Mouse (Mus musculus): ENCODE results near the gene Wfdc21.

The Wfdc21 gene

DNA sequence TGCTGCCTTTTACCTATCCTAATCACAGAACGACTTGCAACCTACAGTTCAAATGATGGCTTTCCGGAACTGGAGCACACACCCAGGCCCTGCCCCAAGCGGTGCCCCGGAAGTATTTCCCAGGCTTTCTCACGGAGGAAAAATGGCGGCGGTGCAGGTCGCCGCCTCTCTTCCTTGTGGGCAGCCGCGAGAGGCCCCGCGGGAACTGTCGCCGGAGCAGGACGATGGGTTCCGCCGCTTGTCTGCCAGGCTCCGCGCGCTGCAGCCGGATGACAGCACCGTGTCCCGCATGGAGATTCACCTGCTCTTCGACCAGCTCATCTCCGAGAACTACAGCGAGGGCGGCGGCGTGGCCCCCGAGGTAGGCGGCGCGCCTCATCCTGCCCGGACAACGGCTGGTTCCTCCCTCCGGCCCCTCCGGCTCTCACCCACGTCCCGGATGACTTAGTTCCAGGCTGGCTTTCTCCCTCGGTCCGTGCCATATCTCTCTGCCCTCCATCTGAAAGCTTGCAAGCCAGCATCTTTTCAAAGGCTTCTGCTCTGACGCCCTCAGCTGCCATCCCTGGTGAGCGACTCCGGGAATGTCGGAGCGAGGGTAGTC is 6.9 kb downstream of the Wfdc21 start, which contains the start of gene Heatr6:
TSS of gene Heatr6 (plus strand) at position 116 of the 601 bp plus-strand sequence.
- in situ Hi-C loops (cut with MboI), result no loop called here

DNA sequence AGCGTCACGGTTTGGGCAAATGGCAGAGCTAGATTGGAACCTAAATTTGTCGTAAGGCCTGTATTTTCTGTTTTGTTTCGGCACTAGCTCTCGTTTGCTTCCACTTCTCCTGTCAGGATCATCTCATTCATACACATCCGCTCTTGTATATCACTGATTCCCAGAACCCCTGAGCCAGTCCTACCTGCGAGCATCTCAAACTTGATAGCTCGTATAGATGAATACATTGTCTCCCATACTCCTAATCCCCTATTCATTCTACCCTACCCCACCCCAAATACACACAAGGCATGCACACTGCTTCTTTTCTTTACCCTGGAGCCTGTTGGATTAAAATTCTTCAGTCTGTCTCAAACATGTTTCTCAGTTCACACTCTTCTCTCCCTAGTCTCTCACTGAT is 7.5 kb downstream of the Wfdc21 start:
- in situ Hi-C loops (cut with MboI), result no loop called here

DNA sequence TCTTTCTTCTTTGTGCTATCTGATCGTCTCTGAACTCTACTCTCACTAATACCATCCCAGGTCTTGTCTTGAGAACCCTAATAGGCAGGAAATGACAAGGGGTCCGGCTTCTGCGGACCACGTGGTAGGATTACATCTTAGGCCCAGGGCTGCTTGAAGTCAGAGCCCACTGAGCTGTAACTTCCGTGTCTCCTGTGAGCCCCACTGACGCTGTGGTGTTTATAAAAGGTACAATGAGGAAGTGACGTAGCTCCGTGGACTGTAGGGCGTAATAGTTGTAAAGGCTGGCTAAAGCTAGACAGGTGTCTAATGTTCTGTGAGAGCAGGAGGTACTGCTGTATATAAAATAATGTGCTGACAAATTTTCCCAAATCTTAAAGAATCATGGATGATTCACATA is 20.6 kb downstream of the Wfdc21 start:
- in situ Hi-C loops (cut with MboI), result no loop called here

GRCm38 (mm10) chr11:83768976-83769375 is 22.2 kb downstream of the Wfdc21 start:
- in situ Hi-C loops (cut with MboI), result no loop called here

- in situ Hi-C loops (cut with MboI), result no loop called here
Measured at GRCm38 (mm10) chr11:83771014-83771413, 24.3 kb downstream of the Wfdc21 start.

DNA sequence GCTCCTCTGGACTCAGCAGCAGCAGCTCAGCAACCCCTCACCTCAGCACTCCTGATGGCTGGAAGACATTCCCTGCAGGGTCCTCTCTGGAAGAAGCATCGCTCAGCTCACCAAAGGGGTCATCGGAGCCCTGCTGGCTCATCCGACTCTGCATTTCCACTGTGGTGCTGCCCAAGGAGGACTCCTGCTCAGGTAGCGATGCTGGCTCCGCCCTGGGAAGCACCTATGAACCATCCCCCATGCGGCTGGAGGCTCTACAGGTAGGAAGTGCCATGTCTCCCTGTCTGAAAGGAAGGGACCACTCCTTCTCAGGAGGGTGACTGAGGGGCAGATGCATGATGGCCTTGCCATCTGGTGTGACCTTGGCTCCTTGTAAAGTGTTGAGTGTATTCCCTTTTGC is 25.6 kb downstream of the Wfdc21 start:
- in situ Hi-C loops (cut with MboI), result no loop called here

GRCm38 (mm10) chr11:83773691-83774090 is 27.0 kb downstream of the Wfdc21 start:
- in situ Hi-C loops (cut with MboI), result no loop called here

GRCm38 (mm10) chr11:83774324-83774723 is 27.6 kb downstream of the Wfdc21 start:
- in situ Hi-C loops (cut with MboI), result no loop called here

GRCm38 (mm10) chr11:83776798-83777197 is 30.1 kb downstream of the Wfdc21 start:
- in situ Hi-C loops (cut with MboI), result no loop called here

DNA sequence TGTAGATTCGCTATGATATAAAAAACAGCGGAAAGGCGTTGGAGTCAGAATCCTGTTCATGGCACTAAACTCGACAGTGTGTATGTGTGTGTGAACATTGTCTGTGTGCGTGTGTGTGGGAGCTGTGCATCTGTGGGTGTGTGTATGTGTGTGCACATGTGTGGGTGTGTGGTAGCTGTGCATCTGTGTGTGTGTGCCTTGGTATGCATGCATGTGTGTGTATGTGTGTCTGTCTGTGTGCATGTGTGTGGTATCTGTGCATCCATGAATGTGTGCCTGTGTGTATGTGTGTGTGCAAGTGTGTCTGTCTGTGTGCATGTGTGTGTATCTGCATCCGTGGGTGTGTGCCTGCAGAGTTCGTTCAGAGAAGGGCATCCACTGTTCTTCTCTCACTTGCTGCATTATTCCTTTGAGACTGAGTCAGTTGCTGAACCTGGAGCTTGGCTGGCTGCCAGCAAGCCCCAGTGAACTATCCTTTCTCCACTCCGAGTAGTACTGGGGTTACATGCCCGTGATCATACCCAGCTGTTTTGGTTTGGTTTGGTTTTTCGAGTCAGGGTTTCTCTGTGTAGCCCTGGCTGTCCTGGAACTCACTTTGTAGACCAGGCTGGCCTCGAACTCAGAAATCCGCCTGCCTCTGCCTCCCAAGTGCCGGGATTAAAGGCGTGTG is 37.3 kb downstream of the Wfdc21 start:
- in situ Hi-C loops (cut with MboI), result no loop called here

DNA sequence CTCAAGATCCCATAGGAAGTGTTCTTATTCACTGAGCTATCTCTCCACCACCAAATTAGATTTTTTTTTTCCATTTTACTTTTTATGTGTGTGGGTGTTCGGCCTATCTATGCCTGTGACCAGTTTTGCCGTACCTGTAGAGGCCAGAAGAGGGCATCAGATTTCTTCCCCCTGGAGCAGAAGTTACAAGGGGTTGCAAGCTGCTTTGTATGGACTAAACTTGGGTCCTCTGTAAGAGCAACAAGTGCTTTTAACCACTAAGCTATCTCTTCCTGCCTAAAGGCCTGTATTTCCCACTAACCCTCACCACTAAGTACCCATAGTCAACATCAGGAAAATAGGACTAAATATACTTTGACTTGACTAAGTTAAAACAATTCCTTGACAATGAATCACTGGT is 37.9 kb downstream of the Wfdc21 start:
- in situ Hi-C loops (cut with MboI), result no loop called here

GRCm38 (mm10) chr11:83785366-83785765 is 38.6 kb downstream of the Wfdc21 start:
- in situ Hi-C loops (cut with MboI), result no loop called here

DNA sequence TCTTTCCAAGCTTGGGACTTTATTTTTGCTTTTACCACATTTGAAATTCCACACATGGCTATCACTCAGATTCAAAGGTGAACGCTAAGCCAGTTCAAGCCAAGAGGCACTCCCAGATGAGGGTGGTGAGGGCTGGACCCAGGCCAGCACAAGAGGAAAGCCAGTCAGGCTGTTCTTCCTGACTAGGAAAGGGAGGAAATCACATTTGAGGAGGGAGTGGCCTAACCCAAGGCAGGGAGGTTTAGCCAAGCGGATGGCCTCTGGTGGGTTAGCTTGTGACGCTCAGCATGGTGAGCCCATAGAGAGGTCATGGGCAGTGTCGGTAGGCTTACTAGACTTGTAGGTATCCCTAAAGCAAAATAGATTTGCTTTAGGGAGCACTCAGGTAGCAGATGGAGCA is 40.1 kb downstream of the Wfdc21 start:
- in situ Hi-C loops (cut with MboI), result no loop called here

GRCm38 (mm10) chr11:83787401-83788021 is 40.8 kb downstream of the Wfdc21 start:
- in situ Hi-C loops (cut with MboI), result no loop called here

DNA sequence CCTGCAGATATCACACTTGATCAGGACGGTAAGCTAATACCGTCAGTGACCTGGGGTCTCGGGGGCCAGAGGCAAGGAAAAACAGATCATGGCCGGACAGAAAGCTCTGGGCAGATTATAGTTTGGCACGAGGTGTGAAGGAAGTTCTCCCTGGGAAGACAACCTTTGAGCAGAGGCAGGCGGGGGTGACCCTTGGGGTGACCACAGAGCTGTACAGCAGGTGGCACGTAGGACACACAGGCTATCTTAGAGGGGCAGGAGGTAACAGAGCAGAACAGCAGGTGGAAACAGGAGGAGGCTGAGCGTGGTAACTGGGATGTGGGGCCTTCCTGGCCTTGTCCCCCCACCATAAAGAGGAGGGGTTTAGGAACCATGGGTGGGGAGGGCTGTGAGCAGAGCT is 41.6 kb downstream of the Wfdc21 start:
- in situ Hi-C loops (cut with MboI), result no loop called here

DNA sequence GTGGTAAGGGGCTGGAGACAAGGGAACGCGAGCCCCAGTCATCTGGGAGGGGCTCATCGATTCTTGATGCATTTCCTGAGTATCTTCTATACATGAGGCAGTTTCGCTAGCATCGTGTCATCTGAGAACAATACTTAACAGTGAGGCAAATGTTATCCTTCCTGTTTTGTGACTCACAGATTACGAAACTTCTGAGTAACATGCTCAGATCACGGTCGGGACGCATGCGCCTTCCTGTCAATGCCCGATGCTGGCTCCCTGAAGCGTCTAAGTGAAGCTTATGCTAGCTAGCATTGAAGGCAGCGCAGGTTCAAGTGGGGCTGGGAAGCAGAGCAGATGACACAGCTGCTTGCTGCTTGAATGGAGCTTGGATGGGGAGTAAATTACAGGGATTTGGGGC is 42.5 kb downstream of the Wfdc21 start:
- in situ Hi-C loops (cut with MboI), result no loop called here

DNA sequence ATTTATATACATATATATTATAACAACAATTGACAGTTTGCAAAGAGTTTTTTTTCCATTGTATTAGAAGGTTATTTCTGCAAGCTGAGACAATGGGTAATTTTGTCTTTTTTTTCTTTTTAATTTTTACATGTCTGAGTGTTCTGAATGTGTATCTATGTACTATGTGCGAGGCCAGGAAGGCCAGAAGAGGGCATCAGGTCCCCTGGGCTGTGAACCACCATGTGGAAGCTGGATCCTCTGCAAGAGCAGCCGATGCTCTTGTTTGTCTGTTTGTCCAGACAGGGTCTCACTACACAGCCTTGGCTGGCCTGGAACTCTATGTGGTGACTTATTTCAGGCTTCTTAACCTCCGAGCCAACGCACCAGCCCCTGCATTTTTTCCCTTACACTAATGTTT is 44.4 kb downstream of the Wfdc21 start:
- in situ Hi-C loops (cut with MboI), result no loop called here

DNA sequence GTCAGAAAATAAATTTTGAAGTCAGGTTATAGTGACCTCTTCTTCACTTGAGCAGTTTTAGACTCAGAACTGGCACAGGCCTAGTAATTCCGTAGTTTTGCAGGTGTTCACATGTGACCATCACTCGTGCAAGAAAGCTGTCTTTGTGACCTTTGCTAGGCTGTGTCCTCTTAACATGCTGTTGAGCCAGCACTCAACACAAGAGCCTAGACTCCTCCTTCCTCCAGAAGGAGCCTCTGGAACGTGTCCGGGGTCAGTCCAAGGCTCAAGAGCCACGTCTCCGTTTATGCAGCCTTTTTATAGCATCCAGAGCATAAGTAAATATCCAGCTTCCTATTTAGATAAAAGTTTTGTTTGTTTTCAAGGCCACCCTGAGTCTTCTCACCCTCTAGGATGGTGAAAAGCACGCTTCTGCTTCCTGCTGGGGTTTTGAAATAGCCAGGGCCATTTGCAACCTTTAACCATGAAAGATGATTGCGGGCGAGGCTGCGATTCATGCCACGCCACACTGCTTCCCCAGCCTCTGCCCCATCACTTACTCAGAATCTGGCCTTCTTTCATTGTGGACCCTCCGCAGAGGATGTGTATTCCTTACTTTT is 45.7 kb downstream of the Wfdc21 start:
- in situ Hi-C loops (cut with MboI), result no loop called here

GRCm38 (mm10) chr11:83793264-83793663 is 46.5 kb downstream of the Wfdc21 start:
- in situ Hi-C loops (cut with MboI), result no loop called here

- in situ Hi-C loops (cut with MboI), result no loop called here
Measured at GRCm38 (mm10) chr11:83796112-83796511, 49.4 kb downstream of the Wfdc21 start.

- in situ Hi-C loops (cut with MboI), result no loop called here
Measured at GRCm38 (mm10) chr11:83796980-83797608, 50.4 kb downstream of the Wfdc21 start.

DNA sequence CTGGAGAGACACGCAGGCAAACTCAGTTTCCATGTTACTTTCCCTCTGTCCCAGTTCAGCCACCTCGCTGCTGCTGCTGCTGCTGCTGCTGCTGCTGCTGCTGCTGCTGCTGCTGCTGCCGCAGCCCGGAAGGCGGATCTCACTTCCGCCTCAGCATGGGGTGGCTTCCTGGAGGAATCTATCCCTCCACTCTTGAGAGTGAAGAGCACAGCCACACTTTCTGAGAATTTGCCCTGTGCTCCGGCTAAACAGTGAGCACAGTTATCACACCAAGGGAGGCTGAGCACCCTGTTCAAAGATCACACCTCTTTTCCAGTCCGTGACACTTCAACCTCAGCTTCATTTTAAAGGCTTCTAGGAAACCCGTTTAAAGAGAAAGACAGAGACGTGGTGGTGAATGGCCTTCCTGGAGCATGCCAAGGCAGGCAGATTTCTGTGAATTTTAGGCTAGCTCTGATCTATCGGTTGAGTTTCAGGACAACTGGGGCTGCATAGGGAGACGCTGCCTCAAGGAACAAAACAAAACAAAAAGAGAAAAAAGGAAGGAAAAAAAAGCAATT is 53.2 kb downstream of the Wfdc21 start:
- in situ Hi-C loops (cut with MboI), result loop anchor here (10.0 kb wide), 1 partner anchor 135 kb away; no protein-coding TSS in a partner anchor
